Mouse (Mus musculus): ENCODE measurements around the gene Gba. TPM values are rescaled to one million over a fixed set of nuclear protein-coding genes. Genes with fewer than 3 reads are reported as not detected.

The Gba gene
- polyA plus RNA-seq, 1 experiment from 2014 or later = 42.7 TPM

DNA sequence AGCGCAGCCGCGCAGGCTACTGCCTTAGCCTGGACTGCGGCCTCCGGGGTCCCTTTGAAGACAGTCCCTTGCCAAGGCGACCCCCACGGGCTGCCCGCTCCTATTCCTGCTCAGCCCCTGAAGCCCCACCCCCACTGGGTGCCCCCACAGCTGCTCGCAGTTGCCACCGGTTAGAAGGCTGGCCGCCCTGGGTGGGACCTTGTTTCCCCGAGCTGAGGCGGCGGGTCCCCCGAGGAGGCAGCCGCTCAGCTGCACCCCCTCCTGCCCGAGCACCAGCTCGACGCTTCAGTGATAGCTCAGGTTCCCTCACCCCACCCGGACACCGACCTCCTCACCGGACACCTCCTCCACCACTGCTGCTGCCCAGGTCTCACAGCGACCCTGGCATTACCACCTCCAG, 15.5 kb upstream of the Gba start:
- Histone ChIP-seq H3K4me3 (no peak overlapping the region), H3K27me3 (no peaks in the 10 kb centered on the region; the same call in 1 of the 2 replicates), H3K9me3 (no peaks in the 10 kb centered on the region), H3K4me2 (replicated peaks) (no peak overlapping the region), H3K27ac (replicated peaks) (no peak overlapping the region), H3K4me1 (peaks cover 21% of the 10 kb centered on the region), H3K9ac (replicated peaks) (no peak overlapping the region), H3K36me3 (peaks cover 4% of the 10 kb centered on the region; the same call in 1 of the 2 replicates)
- ATAC-seq (replicated peaks) = no peak
- WGBS = 31% methylated on average over 23 of the region's 23 CpGs

DNA sequence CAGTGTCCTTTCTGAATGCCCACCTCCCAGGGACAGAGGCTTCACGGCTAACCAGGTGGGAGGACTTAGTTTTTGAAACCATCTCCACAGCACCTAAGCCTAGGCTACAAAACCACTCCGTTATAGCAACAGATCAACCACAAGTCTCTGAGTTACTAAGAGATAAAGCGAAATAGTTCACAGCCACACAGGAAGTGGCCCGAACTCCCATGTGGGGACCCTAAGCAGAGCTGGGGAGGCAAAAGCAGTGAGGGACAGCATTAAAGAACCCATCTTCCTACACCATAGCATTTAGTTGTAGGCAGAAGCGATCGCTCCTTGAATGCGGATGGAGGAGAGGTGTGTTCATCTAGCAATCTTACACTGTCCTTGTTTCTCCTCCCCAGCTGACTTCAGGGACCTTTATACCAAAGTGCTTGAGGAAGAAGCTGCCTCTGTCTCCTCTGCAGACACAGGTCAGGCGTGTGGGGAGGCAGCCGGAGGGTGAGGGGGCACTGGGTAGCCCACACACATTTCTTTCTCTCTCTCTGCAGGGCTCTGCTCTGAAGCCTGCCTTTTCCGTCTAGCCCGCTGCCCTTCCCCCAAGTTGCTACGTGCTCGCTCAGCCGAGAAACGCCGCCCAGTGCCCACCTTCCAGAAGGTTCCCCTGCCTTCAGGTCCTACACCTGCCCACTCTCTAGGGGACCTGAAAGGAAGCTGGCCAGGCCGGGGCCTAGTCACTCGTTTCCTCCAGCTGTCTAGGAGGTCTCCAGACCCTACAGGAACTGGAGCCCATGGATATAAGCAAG, 14.8 kb upstream of the Gba start:
- H3K4me2 ChIP-seq (replicated peaks) = no peak overlapping the region
- ATAC-seq (replicated peaks) = no peak
- no peak overlapping the region for H3K4me3 ChIP-seq
- peaks cover 18% of the 10 kb centered on the region for H3K4me1 ChIP-seq
- no peak overlapping the region for H3K9ac ChIP-seq (replicated peaks)
- no peaks in the 10 kb centered on the region; the same call in 1 of the 2 replicates for H3K27me3 ChIP-seq
- H3K9me3 ChIP-seq = no peaks in the 10 kb centered on the region
- 51% methylated on average over 18 of the region's 18 CpGs for WGBS
- no peak overlapping the region for H3K27ac ChIP-seq (replicated peaks)
- peaks cover 2% of the 10 kb centered on the region; the same call in 1 of the 2 replicates for H3K36me3 ChIP-seq

DNA sequence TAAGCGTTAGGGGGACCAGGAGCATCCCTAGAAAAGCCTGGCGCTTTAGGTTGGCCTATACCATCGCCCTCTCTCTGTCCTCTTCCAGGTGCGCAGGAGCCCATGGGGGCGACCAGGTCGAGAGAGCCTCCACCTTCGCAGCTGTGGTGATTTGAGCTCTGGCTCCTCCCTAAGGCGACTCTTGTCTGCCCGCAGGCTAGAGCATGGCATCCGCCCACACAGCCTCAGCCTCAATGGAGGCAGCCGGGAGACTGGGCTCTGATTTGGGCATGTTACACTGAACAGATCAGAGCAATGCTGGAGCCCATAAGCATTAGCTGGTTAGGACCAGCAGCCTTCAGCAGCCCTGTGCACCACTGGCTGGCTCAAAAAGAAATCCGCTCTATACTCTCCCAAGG, 14.3 kb upstream of the Gba start:
- Histone ChIP-seq H3K4me1 (peaks cover 12% of the 10 kb centered on the region), H3K36me3 (peaks cover 2% of the 10 kb centered on the region; the same call in 1 of the 2 replicates), H3K27ac (replicated peaks) (no peak overlapping the region), H3K9ac (replicated peaks) (no peak overlapping the region), H3K4me2 (replicated peaks) (no peak overlapping the region), H3K27me3 (no peaks in the 10 kb centered on the region; the same call in 1 of the 2 replicates), H3K4me3 (no peak overlapping the region), H3K9me3 (no peaks in the 10 kb centered on the region)
- 57% methylated on average over 12 of the region's 12 CpGs for WGBS
- ATAC-seq (replicated peaks) = no peak

DNA sequence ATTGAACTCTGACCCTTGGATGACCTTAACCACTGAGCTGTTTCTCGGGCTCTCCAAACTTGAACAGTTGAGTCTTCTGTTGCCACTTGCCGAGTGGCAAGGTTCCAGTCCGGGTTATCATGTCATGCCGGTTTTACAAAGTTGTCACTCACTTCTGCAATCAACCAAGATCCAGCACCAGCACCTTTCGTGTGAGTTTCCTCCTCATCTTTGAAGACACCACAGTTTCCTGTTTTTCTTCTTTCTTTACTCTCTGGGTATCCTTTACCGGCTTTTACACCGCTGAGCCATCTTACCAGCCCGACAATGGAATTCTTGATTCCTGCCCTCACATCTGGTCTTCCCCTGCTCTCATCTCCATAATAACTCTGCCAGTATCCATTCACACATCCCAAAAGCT, 12.3 kb upstream of the Gba start:
- Histone ChIP-seq H3K4me3 (no peak overlapping the region), H3K27me3 (no peaks in the 10 kb centered on the region; the same call in 1 of the 2 replicates), H3K9ac (replicated peaks) (no peak overlapping the region), H3K9me3 (no peaks in the 10 kb centered on the region), H3K27ac (replicated peaks) (no peak overlapping the region), H3K36me3 (peaks cover 2% of the 10 kb centered on the region; the same call in 1 of the 2 replicates), H3K4me2 (replicated peaks) (no peak overlapping the region), H3K4me1 (peaks cover 1% of the 10 kb centered on the region; the same call in 1 of the 2 replicates)
- WGBS = 87% methylated on average over 8 of the region's 8 CpGs
- ATAC-seq (replicated peaks) = no peak

DNA sequence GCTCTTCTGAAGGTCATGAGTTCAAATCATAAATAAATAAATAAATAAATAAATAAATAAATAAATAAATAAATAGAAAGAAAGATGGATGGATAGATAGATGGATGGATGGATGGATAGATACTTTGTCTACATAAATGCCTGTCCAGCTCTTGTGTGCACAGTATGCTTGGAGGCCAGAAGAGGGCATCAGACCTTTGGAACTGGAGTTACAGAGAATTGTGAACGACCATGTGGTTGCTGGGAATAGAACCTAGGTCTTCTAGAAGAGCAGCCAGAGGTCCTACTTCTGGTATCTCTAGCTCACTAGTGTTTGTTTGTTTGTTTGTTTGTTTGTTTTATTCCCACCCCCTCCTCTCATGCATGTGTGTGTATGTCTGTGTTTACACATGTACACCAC, 9.4 kb upstream of the Gba start:
- H3K36me3 ChIP-seq = no peaks in the 10 kb centered on the region; the same call in 1 of the 2 replicates
- no peak for ATAC-seq (replicated peaks)
- H3K4me3 ChIP-seq = no peak overlapping the region
- no peak overlapping the region for H3K4me2 ChIP-seq (replicated peaks)
- H3K27me3 ChIP-seq = no peaks in the 10 kb centered on the region
- 66% methylated on average over 1 of the region's 1 CpGs for WGBS
- H3K4me1 ChIP-seq = peaks cover 11% of the 10 kb centered on the region
- no peak overlapping the region for H3K27ac ChIP-seq (replicated peaks)
- H3K9ac ChIP-seq (replicated peaks) = no peak overlapping the region
- H3K9me3 ChIP-seq = no peaks in the 10 kb centered on the region

DNA sequence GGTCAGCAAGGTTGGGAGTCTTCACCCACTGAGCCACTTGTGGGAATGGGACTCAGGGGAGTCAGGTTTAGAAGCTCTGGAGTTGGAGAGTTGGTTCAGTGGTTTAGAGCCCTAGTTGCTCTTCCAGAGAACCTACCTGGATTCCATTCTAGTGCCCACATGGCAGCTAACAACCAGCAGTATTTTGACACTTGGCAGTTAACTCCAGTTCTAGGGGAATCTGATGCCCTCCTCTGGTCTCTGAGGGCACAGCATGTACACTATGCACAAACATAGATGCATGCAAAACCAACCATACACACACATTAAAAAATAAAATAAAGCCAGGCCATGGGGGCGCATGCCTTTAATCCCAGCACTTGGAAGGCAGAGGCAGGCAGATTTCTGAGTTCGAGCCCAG, 8.9 kb upstream of the Gba start:
- Histone ChIP-seq H3K9ac (replicated peaks) (no peak overlapping the region), H3K27me3 (no peaks in the 10 kb centered on the region), H3K36me3 (no peaks in the 10 kb centered on the region; the same call in 1 of the 2 replicates), H3K9me3 (no peaks in the 10 kb centered on the region), H3K4me1 (peaks cover 11% of the 10 kb centered on the region), H3K4me3 (no peak overlapping the region), H3K27ac (replicated peaks) (no peak overlapping the region), H3K4me2 (replicated peaks) (no peak overlapping the region)
- no peak for ATAC-seq (replicated peaks)
- WGBS = 86% methylated on average over 2 of the region's 2 CpGs

DNA sequence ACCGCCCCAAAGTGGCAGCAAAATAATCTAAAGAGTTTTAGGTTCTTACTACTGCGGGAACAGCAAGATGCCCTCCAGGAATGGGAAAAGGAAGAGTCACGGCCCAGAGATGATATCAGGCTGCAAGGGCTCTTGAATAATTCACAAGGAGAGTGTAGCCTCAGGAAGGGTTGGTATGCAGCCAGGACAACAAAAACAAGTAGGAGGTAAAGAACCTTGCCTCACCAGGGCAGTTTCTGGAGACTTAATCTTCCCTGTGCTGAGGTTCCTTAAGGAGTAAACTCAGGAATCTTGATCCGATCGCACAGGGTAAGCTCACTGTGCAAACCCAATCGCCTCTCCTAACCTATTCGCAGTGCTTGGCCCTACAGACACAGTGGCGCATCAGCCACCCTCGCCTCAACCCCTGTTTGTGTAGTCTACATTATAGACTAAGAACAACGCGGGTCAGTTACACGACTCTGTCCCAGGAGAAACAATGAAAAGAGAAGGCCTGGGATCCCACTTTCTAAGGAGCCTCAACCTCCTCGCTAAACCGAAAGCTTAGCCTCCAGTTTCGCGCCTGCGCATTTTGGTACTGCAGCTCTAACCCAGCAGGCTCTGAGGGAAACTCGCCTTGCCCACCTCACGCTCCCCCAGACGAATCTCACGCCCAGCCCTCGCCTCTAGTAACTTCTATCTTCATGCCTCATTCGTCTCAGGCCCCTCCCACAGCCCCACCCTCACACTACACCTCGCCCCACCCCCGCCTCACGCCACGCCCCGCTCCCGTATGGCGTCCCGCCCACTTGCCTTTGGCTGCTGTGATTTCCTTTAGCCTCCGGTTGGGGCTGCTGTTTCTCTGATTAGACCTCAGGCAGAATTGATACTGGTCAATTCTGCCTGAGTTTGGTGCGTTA, 6.5 kb upstream of the Gba start:
- Histone ChIP-seq H3K4me3 (peak overlapping the region; percentile 40), H3K4me1 (peaks cover 11% of the 10 kb centered on the region), H3K4me2 (replicated peaks) (peak overlapping the region; percentile 59), H3K27me3 (no peaks in the 10 kb centered on the region), H3K9me3 (no peaks in the 10 kb centered on the region), H3K9ac (replicated peaks) (peak overlapping the region; percentile 51), H3K36me3 (no peaks in the 10 kb centered on the region), H3K27ac (replicated peaks) (peak overlapping the region; percentile 79)
- 7% methylated on average over 33 of the region's 33 CpGs for WGBS
- peak; percentile 95 for ATAC-seq (replicated peaks)

DNA sequence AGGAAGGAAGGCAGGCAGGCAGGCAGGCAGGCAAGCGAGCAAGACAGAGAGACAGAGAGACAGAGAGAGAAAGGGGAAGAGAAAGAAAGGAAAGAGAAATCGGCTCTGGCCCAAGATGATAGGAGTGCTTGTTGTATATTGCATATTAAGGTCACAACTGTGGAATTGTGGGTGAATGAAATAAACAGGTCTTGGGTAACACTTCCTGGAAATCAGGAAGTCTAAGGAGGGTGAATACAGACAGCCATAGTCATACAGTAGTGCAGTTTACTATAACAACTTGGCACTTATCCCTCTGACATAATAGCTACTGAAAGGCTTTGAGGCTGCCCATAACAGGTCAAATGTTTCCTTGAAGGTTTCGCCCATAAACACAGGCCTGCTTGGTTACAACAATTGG, 2.9 kb upstream of the Gba start:
- no peaks in the 10 kb centered on the region for H3K9me3 ChIP-seq
- H3K4me2 ChIP-seq (replicated peaks) = no peak overlapping the region
- H3K4me3 ChIP-seq = no peak overlapping the region
- H3K27ac ChIP-seq (replicated peaks) = no peak overlapping the region
- peaks cover 17% of the 10 kb centered on the region for H3K4me1 ChIP-seq
- H3K36me3 ChIP-seq = 0 out of 2 replicates have a peak, but pooled peaks cover 7% of the 10 kb centered on the region
- no peak overlapping the region for H3K9ac ChIP-seq (replicated peaks)
- 89% methylated on average over 3 of the region's 3 CpGs for WGBS
- no peaks in the 10 kb centered on the region for H3K27me3 ChIP-seq
- no peak for ATAC-seq (replicated peaks)

DNA sequence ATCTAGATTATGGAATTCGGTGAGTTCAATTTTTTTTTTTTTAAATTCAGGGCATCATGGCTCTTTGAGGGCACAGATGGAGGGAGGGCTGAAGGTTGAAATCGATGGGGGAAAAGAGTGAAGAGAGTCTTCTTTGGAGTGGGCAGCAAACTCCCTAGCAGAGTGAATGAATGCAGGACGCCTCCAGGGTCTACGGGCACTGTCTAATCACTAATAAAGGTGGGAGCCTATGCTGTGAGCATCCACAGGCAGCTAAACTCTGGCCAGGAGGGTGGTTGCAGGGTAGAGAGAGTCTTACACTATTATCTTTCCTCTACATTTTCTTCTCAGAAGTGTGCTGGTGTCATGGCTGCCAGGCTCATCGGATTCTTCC, 400 bp downstream of the Gba start:
- Histone ChIP-seq H3K27me3 (no peaks in the 10 kb centered on the region), H3K4me3 (peak overlapping the region; percentile 62), H3K27ac (replicated peaks) (peak overlapping the region; percentile 70), H3K4me1 (peaks cover 6% of the 10 kb centered on the region), H3K9me3 (no peaks in the 10 kb centered on the region), H3K4me2 (replicated peaks) (peak overlapping the region; percentile 60), H3K9ac (replicated peaks) (peak overlapping the region; percentile 59), H3K36me3 (peaks cover 35% of the 10 kb centered on the region)
- ATAC-seq (replicated peaks) = peak; percentile 24; the same call in 1 of the 2 replicates
- 44% methylated on average over 5 of the region's 5 CpGs for WGBS

DNA sequence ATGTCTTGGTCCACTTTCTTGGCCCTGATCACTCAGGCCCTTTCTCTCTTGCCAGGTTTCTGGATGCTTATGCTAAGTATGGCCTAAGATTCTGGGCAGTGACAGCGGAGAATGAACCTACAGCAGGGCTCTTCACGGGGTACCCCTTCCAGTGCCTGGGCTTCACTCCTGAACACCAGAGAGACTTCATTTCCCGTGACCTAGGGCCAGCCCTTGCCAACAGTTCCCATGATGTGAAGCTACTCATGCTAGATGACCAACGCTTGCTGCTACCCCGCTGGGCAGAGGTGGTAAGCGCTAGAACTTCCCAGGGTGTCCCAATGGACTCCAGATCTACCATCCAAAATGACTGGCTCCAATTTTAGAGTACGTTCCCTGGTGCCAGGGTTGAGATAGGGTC, 3.4 kb downstream of the Gba start:
- Histone ChIP-seq H3K4me1 (peaks cover 6% of the 10 kb centered on the region), H3K9me3 (no peaks in the 10 kb centered on the region), H3K27me3 (no peaks in the 10 kb centered on the region), H3K36me3 (peaks cover 59% of the 10 kb centered on the region), H3K4me2 (replicated peaks) (no peak overlapping the region), H3K4me3 (no peak overlapping the region), H3K9ac (replicated peaks) (no peak overlapping the region), H3K27ac (replicated peaks) (no peak overlapping the region)
- no peak for ATAC-seq (replicated peaks)
- WGBS = 92% methylated on average over 7 of the region's 7 CpGs

DNA sequence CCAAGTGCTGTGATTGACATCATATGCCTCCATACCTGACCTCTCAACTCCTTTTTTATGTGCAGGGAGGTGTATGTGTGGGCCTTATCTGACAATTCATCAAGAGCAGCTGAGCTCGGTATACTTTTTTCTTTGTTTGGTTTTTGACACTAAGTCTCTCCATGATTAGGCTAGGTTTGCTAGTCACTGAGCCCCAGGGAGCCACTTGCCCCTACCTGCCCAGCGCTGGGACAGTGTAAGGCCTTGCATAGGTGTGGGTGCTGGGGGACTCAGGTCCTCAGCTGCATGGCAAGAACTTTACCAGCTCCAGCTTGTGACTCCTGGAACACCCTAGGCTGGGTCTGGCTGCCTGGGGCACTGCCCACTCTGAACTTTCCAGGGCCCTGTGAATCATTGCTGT, 4.0 kb downstream of the Gba start:
- 95% methylated on average over 2 of the region's 2 CpGs for WGBS
- no peak overlapping the region for H3K9ac ChIP-seq (replicated peaks)
- H3K27me3 ChIP-seq = no peaks in the 10 kb centered on the region
- peaks cover 59% of the 10 kb centered on the region for H3K36me3 ChIP-seq
- H3K4me1 ChIP-seq = peaks cover 6% of the 10 kb centered on the region
- H3K4me2 ChIP-seq (replicated peaks) = no peak overlapping the region
- ATAC-seq (replicated peaks) = no peak
- H3K9me3 ChIP-seq = no peaks in the 10 kb centered on the region
- no peak overlapping the region for H3K4me3 ChIP-seq
- no peak overlapping the region for H3K27ac ChIP-seq (replicated peaks)

DNA sequence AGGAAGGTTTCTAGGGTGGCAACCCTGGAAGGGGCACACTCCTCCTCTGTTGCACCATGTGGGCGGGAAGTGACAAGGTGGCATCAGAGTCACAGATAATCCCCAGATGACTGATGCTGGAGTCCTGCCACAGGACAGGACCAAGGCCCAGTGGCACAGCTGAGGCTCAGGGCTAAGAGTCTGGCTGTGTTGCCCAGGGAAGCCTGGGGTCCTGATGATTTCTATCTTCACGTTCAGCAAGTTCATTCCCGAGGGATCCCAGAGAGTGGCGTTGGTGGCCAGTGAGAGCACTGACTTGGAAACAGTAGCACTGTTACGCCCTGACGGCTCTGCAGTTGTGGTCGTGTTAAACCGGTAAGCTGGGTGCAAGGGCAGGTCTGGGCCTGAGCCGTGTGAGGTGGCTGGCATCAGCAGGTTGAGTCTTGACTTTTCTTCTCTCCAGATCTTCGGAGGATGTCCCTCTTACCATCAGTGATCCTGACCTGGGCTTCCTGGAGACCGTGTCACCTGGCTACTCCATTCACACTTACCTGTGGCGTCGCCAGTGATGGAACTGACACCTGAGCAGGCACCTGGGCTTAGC, 5.4 kb downstream of the Gba start:
- H3K4me2 ChIP-seq (replicated peaks) = no peak overlapping the region
- peaks cover 14% of the 10 kb centered on the region for H3K4me1 ChIP-seq
- ATAC-seq (replicated peaks) = no peak
- H3K27ac ChIP-seq (replicated peaks) = no peak overlapping the region
- H3K27me3 ChIP-seq = no peaks in the 10 kb centered on the region
- no peak overlapping the region for H3K9ac ChIP-seq (replicated peaks)
- peaks cover 59% of the 10 kb centered on the region for H3K36me3 ChIP-seq
- WGBS = 91% methylated on average over 13 of the region's 13 CpGs
- no peak overlapping the region for H3K4me3 ChIP-seq
- no peaks in the 10 kb centered on the region for H3K9me3 ChIP-seq
